Mouse (Mus musculus): ENCODE data around the gene Arsk. TPM values are rescaled to one million over a fixed set of nuclear protein-coding genes. Genes with fewer than 3 reads are reported as not detected.
A peak's percentile ranks its signal among the peaks of the same experiment; 100 is the strongest.

Arsk gene
- polyA plus RNA-seq, 1 experiment, result 4.8 TPM

DNA sequence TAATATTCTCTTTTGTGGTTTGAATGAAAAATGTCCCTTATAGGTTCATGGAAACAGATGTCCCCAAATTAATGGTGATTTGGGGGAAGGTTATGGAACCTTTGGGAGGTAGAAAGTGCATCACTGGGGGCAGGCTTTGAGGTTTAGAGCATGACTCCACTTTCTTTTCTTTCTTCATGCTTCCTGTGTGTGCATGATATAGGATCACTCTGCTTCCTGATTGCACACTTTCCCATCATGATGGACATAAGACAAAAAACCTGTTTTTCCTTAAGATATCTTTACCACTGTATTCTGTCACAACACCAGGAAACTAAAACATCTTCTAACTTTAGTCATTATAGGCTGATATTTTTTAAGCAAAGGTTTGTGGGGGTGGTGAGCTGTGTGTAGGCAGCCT lies 53.5 kb downstream of the Arsk start:
- TF ChIP-seq POLR2A (IDR thresholded peaks at IDR 0.05; ENCODE audit: borderline replicate concordance, extremely low read depth, low read depth, low read length), result no peak
- no peaks in the 10 kb centered on the region for H3K4me1 ChIP-seq (ENCODE audit: control insufficient read depth, insufficient read depth, low read length)
- no peak for DNase-seq
- no peak overlapping the region for H3K4me3 ChIP-seq (replicated peaks; ENCODE audit: extremely low read depth, low read depth, low read length)

GRCm38 (mm10) chr13:76042455-76042854 lies 56.0 kb downstream of the Arsk start:
- H3K4me1 ChIP-seq (ENCODE audit: control insufficient read depth, insufficient read depth, low read length), result no peaks in the 10 kb centered on the region
- TF ChIP-seq CTCF (IDR thresholded peaks at IDR 0.05; ENCODE audit: insufficient read depth, low read length) (no peak), POLR2A (IDR thresholded peaks at IDR 0.05; ENCODE audit: borderline replicate concordance, extremely low read depth, low read depth, low read length) (no peak)
- 38% methylated on average over 1 of the region's 1 CpGs for WGBS

GRCm38 (mm10) chr13:76024588-76024987 lies 73.9 kb downstream of the Arsk start:
- TF ChIP-seq CTCF (IDR thresholded peaks at IDR 0.05; ENCODE audit: insufficient read depth, low read length) (no peak), POLR2A (IDR thresholded peaks at IDR 0.05; ENCODE audit: borderline replicate concordance, extremely low read depth, low read depth, low read length) (no peak)
- H3K4me1 ChIP-seq (ENCODE audit: control insufficient read depth, insufficient read depth, low read length), result no peaks in the 10 kb centered on the region
- no peak overlapping the region for H3K4me3 ChIP-seq (replicated peaks; ENCODE audit: extremely low read depth, low read depth, low read length)
- WGBS, result 52% methylated on average over 3 of the region's 3 CpGs
- no peak for DNase-seq

More at GRCm38 (mm10) chr13:76042455-76042854, 56.0 kb downstream of the Arsk start:
- DNase-seq, result no peak
- H3K4me3 ChIP-seq (replicated peaks; ENCODE audit: extremely low read depth, low read depth, low read length), result no peak overlapping the region

DNA sequence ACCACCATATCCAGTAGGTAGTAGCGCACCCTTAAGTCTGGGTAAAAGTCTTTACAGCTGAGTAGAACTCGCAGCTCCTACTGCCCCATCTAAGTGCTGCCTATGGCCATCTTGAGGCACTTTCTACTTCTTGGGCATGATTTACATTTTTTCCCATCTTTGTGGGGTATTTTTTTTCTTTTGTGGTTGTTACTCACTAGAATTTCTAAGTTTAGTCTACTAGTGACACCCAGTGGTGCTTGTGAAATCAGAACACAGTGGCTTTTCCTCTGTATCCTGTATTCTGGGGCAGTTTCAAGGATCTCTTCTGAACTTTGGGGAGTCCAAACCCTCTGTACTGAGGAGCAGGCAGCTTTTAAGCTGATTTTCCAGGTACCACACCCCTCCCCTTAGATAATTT lies 76.7 kb downstream of the Arsk start:
- H3K4me3 ChIP-seq (replicated peaks; ENCODE audit: extremely low read depth, low read depth, low read length), result no peak overlapping the region
- 88% methylated on average over 2 of the region's 2 CpGs for WGBS
- TF ChIP-seq CTCF (IDR thresholded peaks at IDR 0.05; ENCODE audit: insufficient read depth, low read length), result no peak
- TF ChIP-seq POLR2A (IDR thresholded peaks at IDR 0.05; ENCODE audit: borderline replicate concordance, extremely low read depth, low read depth, low read length), result no peak
- peaks cover 2% of the 10 kb centered on the region; the same call in 1 of the 2 replicates for H3K4me1 ChIP-seq (ENCODE audit: control insufficient read depth, insufficient read depth, low read length)
- no peak for DNase-seq

DNA sequence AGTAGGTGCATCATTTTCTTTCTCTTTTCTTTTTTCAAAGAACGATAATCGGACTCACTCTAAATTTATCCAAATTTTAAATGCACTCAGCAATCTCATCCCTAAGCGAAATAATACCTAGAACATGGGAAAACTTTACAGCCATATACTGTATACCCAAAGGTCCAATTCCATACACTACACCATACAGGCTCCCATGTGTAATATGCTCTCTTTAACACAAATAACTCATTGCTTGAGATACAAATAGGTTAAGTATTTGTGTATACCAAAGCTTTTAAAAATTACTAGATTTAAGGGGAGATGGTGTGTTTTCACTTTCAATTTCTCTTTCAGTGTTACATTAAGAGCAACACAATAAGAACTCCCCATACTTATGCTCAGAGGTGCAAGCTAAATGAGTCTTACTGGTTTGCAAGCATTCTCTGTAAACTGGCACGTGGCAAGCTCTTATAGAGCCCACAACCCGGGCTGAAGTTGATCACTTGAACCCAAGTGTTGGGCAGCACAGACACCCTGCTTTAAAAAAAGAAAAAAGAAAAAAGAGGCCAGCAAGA lies 79.5 kb downstream of the Arsk start:
- DNase-seq, result peak; percentile 10
- H3K4me3 ChIP-seq (replicated peaks; ENCODE audit: extremely low read depth, low read depth, low read length), result peak overlapping the region; percentile 85
- H3K4me1 ChIP-seq (ENCODE audit: control insufficient read depth, insufficient read depth, low read length), result peaks cover 2% of the 10 kb centered on the region; the same call in 1 of the 2 replicates
- WGBS, result 29% methylated on average over 5 of the region's 5 CpGs
- TF ChIP-seq CTCF (IDR thresholded peaks at IDR 0.05; ENCODE audit: insufficient read depth, low read length) (no peak), POLR2A (IDR thresholded peaks at IDR 0.05; ENCODE audit: borderline replicate concordance, extremely low read depth, low read depth, low read length) (no peak)

DNA sequence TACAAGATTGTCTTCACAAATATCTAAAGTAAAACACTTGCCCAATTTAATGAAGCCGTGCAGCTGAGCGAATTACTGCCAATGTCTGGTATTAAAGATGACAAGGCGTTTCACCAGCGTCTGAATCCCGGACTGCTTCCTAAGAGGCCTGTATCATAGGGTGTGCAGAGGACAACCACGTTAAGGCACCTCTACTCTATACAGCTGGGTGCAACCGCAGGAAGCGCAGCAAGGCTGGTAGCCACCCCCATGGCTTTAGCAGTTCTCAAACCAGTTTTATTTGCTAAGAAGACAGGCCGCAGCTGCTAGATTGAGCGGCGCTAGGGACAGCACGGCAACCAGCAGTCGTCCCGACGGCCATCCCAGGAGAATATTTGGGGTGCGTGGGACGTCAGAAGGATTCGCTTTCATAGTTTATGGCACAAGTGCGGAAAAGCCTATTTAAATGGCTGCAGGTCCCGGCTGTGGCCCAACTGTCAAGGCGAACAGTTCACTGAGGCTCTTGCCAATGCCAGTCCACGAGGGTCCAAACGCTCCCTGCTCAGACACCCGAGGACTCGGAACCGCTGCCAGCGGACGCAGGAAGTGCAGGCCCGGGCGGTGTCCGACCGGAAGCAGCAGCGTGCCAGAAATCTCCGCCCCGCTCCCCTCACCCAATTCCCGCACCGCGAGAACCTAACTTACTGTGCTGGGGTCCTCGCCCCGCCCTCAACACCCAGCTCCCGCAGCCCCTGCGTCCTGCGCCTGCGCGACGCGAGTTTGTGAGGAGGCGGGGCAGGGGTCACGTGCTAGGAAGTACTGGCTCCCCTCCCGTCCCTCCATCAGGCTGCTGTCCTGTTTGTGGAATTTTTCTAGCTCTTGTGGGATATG lies 80.3 kb downstream of the Arsk start, which contains the start of gene Rfesd:
Gene Rfesd, minus strand, starts transcription at position 746 of the 870 bp plus-strand sequence.
- no peak for TF ChIP-seq CTCF (IDR thresholded peaks at IDR 0.05; ENCODE audit: insufficient read depth, low read length)
- TF ChIP-seq POLR2A (IDR thresholded peaks at IDR 0.05; ENCODE audit: borderline replicate concordance, extremely low read depth, low read depth, low read length), result peak; percentile 86
- peak within 1 kb of the TSS; percentile 85 for H3K4me3 ChIP-seq (replicated peaks; ENCODE audit: extremely low read depth, low read depth, low read length)
- DNase-seq, result peak; percentile 97
- under 1% methylated on average over 50 of the region's 50 CpGs for WGBS
- H3K4me1 ChIP-seq (ENCODE audit: control insufficient read depth, insufficient read depth, low read length), result peaks cover 2% of the 10 kb centered on the region; the same call in 1 of the 2 replicates

DNA sequence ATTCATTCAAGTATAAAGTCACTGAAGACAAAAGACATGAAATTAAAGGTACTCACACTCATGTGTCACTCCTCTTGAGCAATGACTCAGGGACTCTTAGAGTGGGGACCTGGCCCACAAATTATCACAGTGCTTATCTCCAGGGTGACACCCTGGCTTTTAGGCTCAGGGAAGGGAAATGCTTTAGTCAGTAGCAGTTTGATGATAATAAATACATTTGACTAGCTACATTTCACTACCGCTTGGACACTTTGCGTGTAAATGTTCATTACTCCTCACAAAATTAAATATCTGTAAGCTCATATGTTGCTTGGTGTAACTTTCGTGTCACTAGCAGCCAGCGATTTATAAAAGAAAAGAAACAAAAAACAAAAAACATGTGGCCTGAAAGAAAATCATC lies 81.0 kb downstream of the Arsk start:
- DNase-seq, result no peak
- Histone ChIP-seq H3K4me3 (replicated peaks; ENCODE audit: extremely low read depth, low read depth, low read length) (peak overlapping the region; percentile 85), H3K4me1 (ENCODE audit: control insufficient read depth, insufficient read depth, low read length) (peaks cover 2% of the 10 kb centered on the region; the same call in 1 of the 2 replicates)
- 48% methylated on average over 4 of the region's 4 CpGs for WGBS
- no peak for TF ChIP-seq CTCF (IDR thresholded peaks at IDR 0.05; ENCODE audit: insufficient read depth, low read length)
- no peak for TF ChIP-seq POLR2A (IDR thresholded peaks at IDR 0.05; ENCODE audit: borderline replicate concordance, extremely low read depth, low read depth, low read length)

GRCm38 (mm10) chr13:76014511-76014910 lies 83.9 kb downstream of the Arsk start:
- H3K4me1 ChIP-seq (ENCODE audit: control insufficient read depth, insufficient read depth, low read length), result peaks cover 2% of the 10 kb centered on the region; the same call in 1 of the 2 replicates
- TF ChIP-seq POLR2A (IDR thresholded peaks at IDR 0.05; ENCODE audit: borderline replicate concordance, extremely low read depth, low read depth, low read length), result no peak
- no peak for TF ChIP-seq CTCF (IDR thresholded peaks at IDR 0.05; ENCODE audit: insufficient read depth, low read length)
- WGBS, result 54% methylated on average over 2 of the region's 2 CpGs
- no peak for DNase-seq
- no peak overlapping the region for H3K4me3 ChIP-seq (replicated peaks; ENCODE audit: extremely low read depth, low read depth, low read length)

Other genes starting within 250 kb of the Arsk start
- gene Rhobtb3, start 154.7 kb downstream of the Arsk start, polyA plus RNA-seq (2012; rRNA removed), result 3.3 and 4.6 TPM in 2 replicates
- gene Spata9, start 131.5 kb downstream of the Arsk start, polyA plus RNA-seq (2012; rRNA removed), result not detected in 2 replicates
- 3.7 and 5.7 TPM in 2 replicates for gene Rfesd, start 79.9 kb downstream of the Arsk start, polyA plus RNA-seq (2012; rRNA removed)
- not detected in 2 replicates for gene Gpr150, start 41.7 kb downstream of the Arsk start, polyA plus RNA-seq (2012; rRNA removed)
- 5.1 and 8.4 TPM in 2 replicates for gene Ttc37, start 74 bp upstream of the Arsk start, polyA plus RNA-seq (2012; rRNA removed)
- 0.20 and 0.93 TPM in 2 replicates for gene Fam81b, start 206.4 kb upstream of the Arsk start, polyA plus RNA-seq (2012; rRNA removed)

All from lung, adult 2 months (tissue).